Mouse (Mus musculus): Measurements from ENCODE around the gene Fsd1.

DNA sequence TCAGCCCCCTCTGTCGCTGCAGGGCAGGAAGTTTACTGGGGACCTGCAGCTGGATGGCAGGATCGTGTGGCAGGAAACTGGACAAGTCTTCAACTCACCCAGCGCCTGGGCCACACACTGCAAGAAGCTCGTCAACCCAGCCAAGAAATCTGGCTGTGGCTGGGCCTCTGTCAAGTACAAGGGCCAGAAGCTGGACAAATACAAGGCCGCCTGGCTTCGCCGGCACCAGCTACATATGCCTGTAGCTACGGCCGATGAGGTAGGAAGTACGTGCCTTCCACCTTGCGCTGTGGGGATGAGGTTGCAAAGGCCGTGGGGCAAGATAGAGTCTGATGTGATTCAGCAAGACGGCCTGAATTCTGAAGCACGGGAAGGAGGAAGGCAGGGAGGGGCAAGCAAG, 23.9 kb downstream of the Fsd1 start:
- no peak for TF ChIP-seq CTCF (conservative IDR thresholded peaks at IDR 0.05; ENCODE audit: insufficient read depth, insufficient read length, low read depth, low read length)
- TF ChIP-seq POLR2A (IDR thresholded peaks at IDR 0.05; ENCODE audit: low read depth, low read length) = no peak
